Mouse (Mus musculus) CH12.LX (cell line): Measurements from ENCODE around the gene Scgn. TPM values are rescaled to one million over a fixed set of nuclear protein-coding genes. Genes with fewer than 3 reads are reported as not detected.

ENCODE experiments used
- DNase-seq: peaks from one replicate; pipeline ENCODE4 v3.0.0-alpha.2; 2013; ENCODE audit errors: extremely low read depth
- H3K27ac ChIP-seq: 2 replicates; pipeline ENCODE4 v1.5.1; 2012; ENCODE audit warnings: low read depth, mild to moderate bottlenecking, control low read depth, moderate library complexity; ENCODE audit not compliant: insufficient read depth
- H3K27me3 ChIP-seq: replicated peaks from 2 replicates; pipeline ENCODE3; 2012; ENCODE audit warnings: inconsistent platforms
- H3K36me3 ChIP-seq, 2 experiments: replicated peaks in 1 of 2; 2 replicates each; pipeline versions ENCODE3 to v1.6.1; 2012; ENCODE audit warnings: inconsistent platforms in 1 of 2, low read length in 1 of 2, mild to moderate bottlenecking in 1 of 2, mixed read lengths in 1 of 2, moderate library complexity in 1 of 2; ENCODE audit not compliant: control insufficient read depth in 1 of 2, insufficient read depth in 1 of 2
- H3K4me1 ChIP-seq, 2 experiments: 2 replicates each; pipeline ENCODE4 v1.6.1; 2012; ENCODE audit warnings: inconsistent platforms in 1 of 2, moderate library complexity in 1 of 2; ENCODE audit not compliant: insufficient read depth in 2 of 2, control insufficient read depth in 1 of 2
- H3K4me2 ChIP-seq: 2 replicates; pipeline ENCODE4 v1.6.1; 2012; ENCODE audit warnings: low read depth, mild to moderate bottlenecking, control low read depth; ENCODE audit not compliant: poor library complexity, insufficient read depth, severe bottlenecking
- H3K4me3 ChIP-seq, 3 experiments: fragments of 150-350 bp in 1 of 3; sonication (generic) in 1 of 3; replicated peaks in 1 of 3; 2 replicates each; pipeline versions ENCODE3 to v1.5.1; 2011 to 2012; ENCODE audit warnings: low read depth in 2 of 3, low read length in 2 of 3, mild to moderate bottlenecking in 2 of 3, moderate library complexity in 2 of 3, control low read depth in 1 of 3, improper control_type of control experiment in 1 of 3, inconsistent platforms in 1 of 3, mixed read lengths in 1 of 3; ENCODE audit not compliant: poor library complexity in 1 of 3
- H3K79me2 ChIP-seq: replicated peaks from 2 replicates; pipeline ENCODE4 v1.6.1; 2012; ENCODE audit warnings: mild to moderate bottlenecking, moderate library complexity; ENCODE audit not compliant: control insufficient read depth, poor library complexity, insufficient read depth, severe bottlenecking; ENCODE audit errors: extremely low read depth
- H3K9ac ChIP-seq: 2 replicates; pipeline ENCODE4 v1.6.1; 2012; ENCODE audit warnings: low read depth, mild to moderate bottlenecking, control low read depth, moderate library complexity; ENCODE audit not compliant: insufficient read depth
- H3K9me3 ChIP-seq: replicated peaks from 2 replicates; pipeline ENCODE3; 2012; ENCODE audit warnings: low read length, inconsistent platforms, mixed read lengths
- CHD2 ChIP-seq: IDR thresholded peaks from 2 replicates; pipeline ENCODE4 v1.6.1; 2011; ENCODE audit warnings: low read length, improper control_type of control experiment
- CTCF ChIP-seq, 2 experiments: IDR thresholded peaks in 1 of 2; conservative IDR thresholded peaks in 1 of 2; 2 replicates each; pipeline ENCODE4 v1.5.1; 2011 to 2012; ENCODE audit warnings: low read depth in 2 of 2, low read length in 2 of 2, improper control_type of control experiment in 1 of 2, inconsistent platforms in 1 of 2, mild to moderate bottlenecking in 1 of 2, moderate library complexity in 1 of 2
- EP300 ChIP-seq: IDR thresholded peaks from 2 replicates; pipeline ENCODE4 v1.6.1; 2011; ENCODE audit warnings: low read length, improper control_type of control experiment
- HCFC1 ChIP-seq: IDR thresholded peaks from 2 replicates; pipeline ENCODE4 v1.6.1; 2012; ENCODE audit warnings: low read depth, mild to moderate bottlenecking, inconsistent platforms, low read length, improper control_type of control experiment
- IRF4 ChIP-seq: IDR thresholded peaks from 2 replicates; pipeline ENCODE4 v1.6.1; 2014; ENCODE audit warnings: low read depth, mild to moderate bottlenecking, inconsistent platforms, low read length, improper control_type of control experiment
- JUND ChIP-seq: conservative IDR thresholded peaks from 2 replicates; pipeline ENCODE4 v1.6.1; 2011; ENCODE audit warnings: low read depth, low read length, improper control_type of control experiment
- MAZ ChIP-seq: IDR thresholded peaks from 2 replicates; pipeline ENCODE4 v1.6.1; 2012; ENCODE audit warnings: low read depth, mild to moderate bottlenecking, inconsistent platforms, low read length, improper control_type of control experiment, moderate library complexity
- MEF2A ChIP-seq: IDR thresholded peaks from 2 replicates; pipeline ENCODE4 v1.6.1; 2014; ENCODE audit warnings: low read depth, mild to moderate bottlenecking, inconsistent platforms, low read length, improper control_type of control experiment, borderline replicate concordance
- MXI1 ChIP-seq: IDR thresholded peaks from 2 replicates; pipeline ENCODE4 v1.6.1; 2011; ENCODE audit warnings: mild to moderate bottlenecking, low read depth, low read length, improper control_type of control experiment
- NELFE ChIP-seq: IDR thresholded peaks from 2 replicates; pipeline ENCODE4 v1.6.1; 2011; ENCODE audit warnings: low read depth, low read length, improper control_type of control experiment
- POLR2A ChIP-seq: IDR thresholded peaks from 2 replicates; pipeline ENCODE4 v1.6.1; 2011; ENCODE audit warnings: low read depth, mild to moderate bottlenecking, improper control_type of control experiment, low read length
- RAD21 ChIP-seq: IDR thresholded peaks from 2 replicates; pipeline ENCODE4 v1.6.1; 2011; ENCODE audit warnings: low read depth, mild to moderate bottlenecking, low read length, improper control_type of control experiment, moderate library complexity
- SIN3A ChIP-seq: IDR thresholded peaks from 2 replicates; pipeline ENCODE4 v1.6.1; 2012; ENCODE audit warnings: low read length, improper control_type of control experiment, inconsistent platforms
- SMC3 ChIP-seq: IDR thresholded peaks from 2 replicates; pipeline ENCODE4 v1.6.1; 2011; ENCODE audit warnings: low read depth, low read length, improper control_type of control experiment
- TBP ChIP-seq: conservative IDR thresholded peaks from 2 replicates; pipeline ENCODE4 v1.6.1; 2011; ENCODE audit warnings: low read depth, low read length, improper control_type of control experiment
- TCF12 ChIP-seq: IDR thresholded peaks from 2 replicates; pipeline ENCODE4 v1.6.1; 2014; ENCODE audit warnings: low read depth, mild to moderate bottlenecking, inconsistent platforms, low read length, improper control_type of control experiment
- UBTF ChIP-seq: IDR thresholded peaks from 2 replicates; pipeline ENCODE4 v1.6.1; 2012; ENCODE audit warnings: low read depth, mild to moderate bottlenecking, inconsistent platforms, low read length, improper control_type of control experiment, moderate library complexity
- USF1 ChIP-seq: IDR thresholded peaks from 2 replicates; pipeline ENCODE4 v1.6.1; 2014; ENCODE audit warnings: low read depth, mild to moderate bottlenecking, inconsistent platforms, low read length, improper control_type of control experiment
- USF2 ChIP-seq: conservative IDR thresholded peaks from 2 replicates; pipeline ENCODE4 v1.6.1; 2011; ENCODE audit warnings: low read depth, low read length, improper control_type of control experiment
- dilution Hi-C: fragments of 300-500 bp; cut with MboI; formaldehyde crosslinking; loops from 2 replicates; pipeline ENCODE4 v1.14.3; 2020; ENCODE audit warnings: low sequenced_read_pairs; ENCODE audit not compliant: extremely low pct_unique_long_range_greater_than_20kb, extremely low pct_ligation_motif_present
- in situ Hi-C: fragments of 300-500 bp; cut with MboI; formaldehyde crosslinking; loops from 3 replicates; pipeline ENCODE4 v1.14.3; 2019; ENCODE audit warnings: low sequenced_read_pairs, low pct_ligation_motif_present, low pct_unique_long_range_greater_than_20kb, mixed read lengths
- polyA plus RNA-seq: library from polyadenylated mRNA; unstranded; fragments of >175 nt; gene quantifications from 2 replicates; pipeline ENCODE4 v1.2.1, GENCODE M21; 2012; ENCODE audit warnings: low read depth; ENCODE audit not compliant: insufficient read length
- total RNA-seq, 2 experiments: library from RNA; depleted of rRNA; stranded (reverse); fragments of 300-350 nt in 1 of 2; fragments of >200 nt in 1 of 2; gene quantifications; 2 replicates each; pipeline ENCODE4 v1.2.3; 2012 to 2014

The Scgn gene
- total and polyA plus RNA-seq, 3 experiments, result not detected

DNA sequence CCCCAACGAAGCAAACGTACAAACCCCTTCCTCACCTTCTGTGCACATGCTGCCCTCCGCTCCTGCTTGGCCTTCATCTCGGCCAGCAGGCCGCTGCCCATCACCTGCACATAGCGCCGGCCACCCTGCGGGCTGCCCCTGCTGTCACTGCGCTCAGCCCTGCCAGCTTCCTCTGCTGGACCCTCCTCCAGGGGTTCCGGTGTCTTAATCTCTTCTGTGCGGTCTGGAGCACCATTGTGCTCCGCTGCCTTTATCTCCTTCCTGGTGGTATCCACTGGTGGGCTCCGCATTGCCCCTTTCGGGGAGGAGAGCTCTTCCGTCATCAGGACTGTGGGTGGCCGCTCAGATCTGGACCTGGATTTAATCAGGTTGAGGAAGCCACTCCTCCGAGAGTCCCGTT is 45.1 kb upstream of the Scgn start:
- H3K4me1 ChIP-seq, result no peaks in the 10 kb centered on the region
- in situ Hi-C loops (no loop called here), dilution Hi-C loops (no loop called here)
- no peaks in the 10 kb centered on the region for H3K9me3 ChIP-seq
- no peak overlapping the region for H3K4me2 ChIP-seq
- no peaks in the 10 kb centered on the region for H3K27me3 ChIP-seq
- H3K79me2 ChIP-seq, result no peaks in the 10 kb centered on the region
- TF ChIP-seq SMC3, result no peak
- TF ChIP-seq MAZ, result no peak
- TF ChIP-seq USF2, result no peak
- no peak for TF ChIP-seq CHD2
- no peak for TF ChIP-seq HCFC1
- no peak for TF ChIP-seq CTCF (conservative IDR thresholded peaks at IDR 0.05 in 1 of 2, IDR thresholded peaks at IDR 0.05 in 1 of 2; ENCODE audit: low read depth in 2 of 2, low read length in 2 of 2)
- TF ChIP-seq JUND, result no peak
- no peak for TF ChIP-seq MXI1
- no peak for TF ChIP-seq IRF4
- no peak for TF ChIP-seq TCF12
- TF ChIP-seq NELFE, result no peak
- H3K9ac ChIP-seq, result no peak overlapping the region
- no peak overlapping the region for H3K27ac ChIP-seq
- H3K4me3 ChIP-seq, result no peak overlapping the region
- H3K36me3 ChIP-seq, result peaks cover 0 to 8% of the 10 kb centered on the region in 2 experiments
- DNase-seq, result no peak

DNA sequence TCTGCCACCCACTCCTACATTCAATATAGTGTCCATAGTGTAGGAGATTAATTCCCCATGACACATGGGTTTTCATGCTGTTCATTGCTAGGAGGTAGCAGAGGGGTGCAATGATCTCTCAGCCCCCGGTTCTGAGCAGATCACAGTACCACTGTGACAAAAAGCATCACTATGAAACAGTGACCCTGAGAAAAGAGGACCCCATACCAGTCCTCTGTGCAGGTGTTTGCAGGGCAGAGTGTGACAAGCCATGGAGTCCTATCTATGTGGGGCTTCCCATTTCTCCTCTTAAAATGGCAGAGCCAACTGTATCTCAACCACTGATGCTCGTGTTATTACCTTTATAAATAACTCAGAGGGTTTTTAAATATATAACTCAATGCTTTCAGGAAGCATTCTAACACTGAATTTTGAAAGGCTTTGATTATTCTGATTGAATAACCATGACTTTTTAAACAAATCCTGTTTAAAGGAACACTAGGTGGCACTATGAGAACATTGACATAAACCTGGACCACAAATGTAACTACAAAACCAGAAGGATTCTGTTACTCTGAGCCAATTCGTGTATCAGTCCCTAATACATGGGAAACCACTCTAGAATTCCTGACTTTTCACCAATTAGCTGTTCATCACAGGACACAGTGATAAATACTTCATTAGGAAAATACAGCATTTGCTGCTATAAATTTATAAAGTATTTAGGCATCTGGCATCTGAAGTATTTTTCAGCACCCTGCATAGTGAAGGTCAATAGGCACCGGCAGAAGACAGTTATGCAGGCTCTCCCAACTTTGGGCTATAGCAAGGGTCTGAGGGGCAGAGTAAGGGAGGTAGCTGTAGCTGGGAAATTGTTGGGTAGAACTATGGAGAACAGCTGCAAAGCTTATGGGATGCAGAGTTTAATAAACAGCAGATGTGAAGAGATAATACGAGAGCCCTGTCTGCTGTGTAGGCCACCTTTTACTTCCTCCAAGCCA is 36.5 kb upstream of the Scgn start:
- Histone ChIP-seq H3K27me3 (no peaks in the 10 kb centered on the region), H3K36me3 (peaks cover 0 to 3% of the 10 kb centered on the region in 2 experiments), H3K4me1 (peaks cover 0 to 9% of the 10 kb centered on the region in 2 experiments; a peak in 1 of 4 replicates), H3K79me2 (no peaks in the 10 kb centered on the region), H3K4me3 (no peak overlapping the region), H3K4me2 (no peak overlapping the region), H3K27ac (no peak overlapping the region), H3K9me3 (no peaks in the 10 kb centered on the region), H3K9ac (no peak overlapping the region)
- TF ChIP-seq EP300 (no peak), NELFE (no peak), MEF2A (no peak), UBTF (no peak), CTCF (conservative IDR thresholded peaks at IDR 0.05 in 1 of 2, IDR thresholded peaks at IDR 0.05 in 1 of 2; ENCODE audit: low read depth in 2 of 2, low read length in 2 of 2) (peak in 1 of 2 experiments; percentile 73; a peak in 2 of 4 replicates), USF1 (no peak), TBP (no peak), SMC3 (peak; percentile 54), RAD21 (peak; percentile 81), HCFC1 (no peak), SIN3A (no peak), IRF4 (no peak), JUND (no peak), POLR2A (no peak)
- in situ Hi-C loops, result no loop called here
- peak; percentile 27 for DNase-seq
- dilution Hi-C loops, result no loop called here
